26 mouse cellular contexts compared by ENCODE assay signal in the genomic region with DNA sequence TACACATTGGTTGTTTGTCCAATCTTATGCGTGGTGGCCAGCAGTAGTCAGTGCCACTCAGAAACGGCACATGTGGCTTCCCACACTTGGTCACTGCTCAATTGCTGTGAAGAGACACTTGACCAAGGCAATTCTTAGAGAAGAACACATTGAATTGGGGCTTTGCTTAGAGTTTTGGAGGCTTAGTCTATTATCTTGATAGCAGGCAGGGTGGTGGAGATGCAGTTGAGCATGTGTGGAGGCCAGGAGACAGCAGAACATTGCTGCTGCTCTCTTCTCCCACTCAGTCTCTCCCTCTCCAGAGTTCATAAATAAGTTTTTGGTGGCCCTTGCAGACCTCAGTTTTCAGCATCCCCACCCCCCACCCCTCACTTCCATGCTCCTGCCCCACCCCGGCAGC. TPM values are rescaled to one million over a fixed set of nuclear protein-coding genes. Genes with fewer than 3 reads are reported as not detected.
"Had no signal": no experiment of that assay in that cellular context is flagged by ENCODE, and none has a peak within 500 bp of the region (broad histone marks: within the 10 kb centered on the region; RNA-seq: fewer than 3 reads in every experiment).

No protein-coding gene starts in this region.

- DNase-seq: lung, embryonic 14.5 days; lung, postnatal 10 days; lung, postnatal 4 days; midbrain, embryonic 14.5 days; retina, postnatal 1 day; right cerebral cortex, adult 18-20 months; right cerebral cortex, postnatal 25 days; right cerebral cortex, postnatal 4 days; spleen, adult 18-20 months; thymus, adult 18-20 months; thymus, postnatal 14 days; thymus, postnatal 36 days had no signal

- H3K4me3 ChIP-seq: midbrain, embryonic 10.5 days; midbrain, embryonic 12.5 days; myocyte; neural tube, embryonic 13.5 days; neural tube, embryonic 15.5 days had no signal

- ATAC-seq: midbrain, embryonic 16.5 days had no signal

- H3K9ac ChIP-seq: lung, embryonic 14.5 days; midbrain, embryonic 12.5 days; neural tube, embryonic 13.5 days; neural tube, embryonic 15.5 days had no signal

- H3K4me2 ChIP-seq: lung, embryonic 14.5 days; midbrain, embryonic 12.5 days; neural tube, embryonic 13.5 days; neural tube, embryonic 15.5 days had no signal

- H3K4me1 ChIP-seq: midbrain, embryonic 10.5 days; midbrain, embryonic 12.5 days; neural tube, embryonic 13.5 days; neural tube, embryonic 15.5 days had no signal

- H3K9me3 ChIP-seq: midbrain, embryonic 10.5 days; midbrain, embryonic 12.5 days; neural tube, embryonic 13.5 days; neural tube, embryonic 15.5 days had no signal

- H3K27me3 ChIP-seq: midbrain, embryonic 12.5 days; neural tube, embryonic 13.5 days; neural tube, embryonic 15.5 days had no signal

- H3K36me3 ChIP-seq: midbrain, embryonic 10.5 days; midbrain, embryonic 12.5 days; neural tube, embryonic 13.5 days; neural tube, embryonic 15.5 days had no signal

- H3K27ac ChIP-seq: midbrain, embryonic 10.5 days; midbrain, embryonic 12.5 days; neural tube, embryonic 13.5 days; neural tube, embryonic 15.5 days had no signal

RNA-seq across cellular contexts. Expression of gene 4933406M09Rik, which starts 56.7 kb away (rescaled TPM):
- total RNA-seq: megakaryocyte, adult 5-6 weeks; megakaryocyte-erythroid progenitor cell, adult 5-6 weeks had no signal
- polyA plus RNA-seq: lung, embryonic 14.5 days; lung, embryonic 16.5 days; midbrain, embryonic 10.5 days; midbrain, embryonic 12.5 days; midbrain, embryonic 14.5 days; midbrain, embryonic 16.5 days; myocyte; neural tube, embryonic 11.5 days; neural tube, embryonic 13.5 days; neural tube, embryonic 15.5 days; small intestine, adult 2 months; stomach, embryonic 14.5 days; stomach, embryonic 16.5 days; thymus, postnatal 0 days had no signal
